Mouse (Mus musculus): ENCODE measurements at regions not wholly inside any gene's neighbourhood (a gene's known extent, or its start where the extent isn't known, plus 50 kb on each side); places are given as distances from the start of the nearest gene placed in this dataset.

GRCm38 (mm10) chr1:168967334-168967733, 535.3 kb upstream of the Pbx1 start:
- ATAC-seq: no peak
- WGBS: 92% methylated on average over 2 of the region's 2 CpGs
- H3K4me3 ChIP-seq (ENCODE audit: low read depth, low read length): no peak overlapping the region
- H3K36me3 ChIP-seq (ENCODE audit: control insufficient read depth, insufficient read depth, low read length): no peaks in the 10 kb centered on the region
- peaks cover 14% of the 10 kb centered on the region for H3K4me1 ChIP-seq (ENCODE audit: control insufficient read depth, insufficient read depth, low read length)
- H3K9ac ChIP-seq (ENCODE audit: low read depth, low read length): no peak overlapping the region
- H3K27me3 ChIP-seq (ENCODE audit: control insufficient read depth, insufficient read depth, low read depth, low read length): no peaks in the 10 kb centered on the region
- H3K4me2 ChIP-seq (ENCODE audit: low read length): no peak overlapping the region
- H3K9me3 ChIP-seq (replicated peaks; ENCODE audit: control insufficient read depth, low read length, poor library complexity, severe bottlenecking): 0 out of 2 replicates have a peak, but pooled peaks cover 4% of the 10 kb centered on the region
- no peak overlapping the region for H3K27ac ChIP-seq (ENCODE audit: low read length)

- Histone ChIP-seq H3K36me3 (ENCODE audit: control insufficient read depth, insufficient read depth, low read length) (no peaks in the 10 kb centered on the region), H3K4me1 (ENCODE audit: control insufficient read depth, insufficient read depth, low read length) (peaks cover 14% of the 10 kb centered on the region), H3K9ac (ENCODE audit: low read depth, low read length) (no peak overlapping the region), H3K27ac (ENCODE audit: low read length) (peak overlapping the region; percentile 45), H3K27me3 (ENCODE audit: control insufficient read depth, insufficient read depth, low read depth, low read length) (no peaks in the 10 kb centered on the region), H3K9me3 (replicated peaks; ENCODE audit: control insufficient read depth, low read length, poor library complexity, severe bottlenecking) (no peaks in the 10 kb centered on the region), H3K4me3 (ENCODE audit: low read depth, low read length) (no peak overlapping the region), H3K4me2 (ENCODE audit: low read length) (no peak overlapping the region)
- WGBS: 14% methylated on average over 6 of the region's 6 CpGs
- peak; percentile 84 for ATAC-seq
Observed at GRCm38 (mm10) chr1:168964467-168964904, 532.4 kb upstream of the Pbx1 start.

- Histone ChIP-seq H3K4me2 (ENCODE audit: low read length) (no peak overlapping the region), H3K4me1 (ENCODE audit: control insufficient read depth, insufficient read depth, low read length) (no peaks in the 10 kb centered on the region), H3K4me3 (ENCODE audit: low read depth, low read length) (no peak overlapping the region), H3K27ac (ENCODE audit: low read length) (no peak overlapping the region), H3K27me3 (ENCODE audit: control insufficient read depth, insufficient read depth, low read depth, low read length) (no peaks in the 10 kb centered on the region), H3K9me3 (replicated peaks; ENCODE audit: control insufficient read depth, low read length, poor library complexity, severe bottlenecking) (no peaks in the 10 kb centered on the region), H3K9ac (ENCODE audit: low read depth, low read length) (no peak overlapping the region), H3K36me3 (ENCODE audit: control insufficient read depth, insufficient read depth, low read length) (no peaks in the 10 kb centered on the region)
- ATAC-seq: no peak
Observed at GRCm38 (mm10) chr1:168950947-168951346, 518.9 kb upstream of the Pbx1 start.

GRCm38 (mm10) chr1:168924100-168924815, 492.2 kb upstream of the Pbx1 start:
- no peak overlapping the region for H3K4me3 ChIP-seq (ENCODE audit: low read depth, low read length)
- H3K9me3 ChIP-seq (replicated peaks; ENCODE audit: control insufficient read depth, low read length, poor library complexity, severe bottlenecking): no peaks in the 10 kb centered on the region
- no peak overlapping the region for H3K9ac ChIP-seq (ENCODE audit: low read depth, low read length)
- H3K27ac ChIP-seq (ENCODE audit: low read length): peak overlapping the region; percentile 50; the same call in 1 of the 2 replicates
- WGBS: 23% methylated on average over 5 of the region's 5 CpGs
- ATAC-seq: no peak
- H3K27me3 ChIP-seq (ENCODE audit: control insufficient read depth, insufficient read depth, low read depth, low read length): no peaks in the 10 kb centered on the region
- no peak overlapping the region for H3K4me2 ChIP-seq (ENCODE audit: low read length)
- H3K36me3 ChIP-seq (ENCODE audit: control insufficient read depth, insufficient read depth, low read length): no peaks in the 10 kb centered on the region
- no peaks in the 10 kb centered on the region for H3K4me1 ChIP-seq (ENCODE audit: control insufficient read depth, insufficient read depth, low read length)

GRCm38 (mm10) chr1:168918331-168919076, 486.4 kb upstream of the Pbx1 start:
- no peak for ATAC-seq
- no peaks in the 10 kb centered on the region for H3K9me3 ChIP-seq (replicated peaks; ENCODE audit: control insufficient read depth, low read length, poor library complexity, severe bottlenecking)
- H3K27ac ChIP-seq (ENCODE audit: low read length): no peak overlapping the region
- H3K36me3 ChIP-seq (ENCODE audit: control insufficient read depth, insufficient read depth, low read length): no peaks in the 10 kb centered on the region
- no peak overlapping the region for H3K4me2 ChIP-seq (ENCODE audit: low read length)
- WGBS: 79% methylated on average over 9 of the region's 9 CpGs
- no peaks in the 10 kb centered on the region for H3K4me1 ChIP-seq (ENCODE audit: control insufficient read depth, insufficient read depth, low read length)
- no peaks in the 10 kb centered on the region for H3K27me3 ChIP-seq (ENCODE audit: control insufficient read depth, insufficient read depth, low read depth, low read length)
- no peak overlapping the region for H3K4me3 ChIP-seq (ENCODE audit: low read depth, low read length)
- no peak overlapping the region for H3K9ac ChIP-seq (ENCODE audit: low read depth, low read length)

- Histone ChIP-seq H3K9me3 (replicated peaks; ENCODE audit: control insufficient read depth, low read length, poor library complexity, severe bottlenecking) (no peaks in the 10 kb centered on the region), H3K27me3 (ENCODE audit: control insufficient read depth, insufficient read depth, low read depth, low read length) (no peaks in the 10 kb centered on the region), H3K4me3 (ENCODE audit: low read depth, low read length) (no peak overlapping the region), H3K36me3 (ENCODE audit: control insufficient read depth, insufficient read depth, low read length) (no peaks in the 10 kb centered on the region), H3K9ac (ENCODE audit: low read depth, low read length) (no peak overlapping the region), H3K4me2 (ENCODE audit: low read length) (no peak overlapping the region), H3K4me1 (ENCODE audit: control insufficient read depth, insufficient read depth, low read length) (no peaks in the 10 kb centered on the region), H3K27ac (ENCODE audit: low read length) (no peak overlapping the region)
- ATAC-seq: no peak
- 34% methylated on average over 4 of the region's 4 CpGs for WGBS
Observed at GRCm38 (mm10) chr1:168908684-168909175, 476.7 kb upstream of the Pbx1 start.

- H3K27me3 ChIP-seq (ENCODE audit: control insufficient read depth, insufficient read depth, low read depth, low read length): no peaks in the 10 kb centered on the region
- H3K9ac ChIP-seq (ENCODE audit: low read depth, low read length): no peak overlapping the region
- H3K9me3 ChIP-seq (replicated peaks; ENCODE audit: control insufficient read depth, low read length, poor library complexity, severe bottlenecking): no peaks in the 10 kb centered on the region
- WGBS: 86% methylated on average over 6 of the region's 6 CpGs
- H3K4me1 ChIP-seq (ENCODE audit: control insufficient read depth, insufficient read depth, low read length): no peaks in the 10 kb centered on the region
- H3K4me3 ChIP-seq (ENCODE audit: low read depth, low read length): no peak overlapping the region
- H3K4me2 ChIP-seq (ENCODE audit: low read length): no peak overlapping the region
- H3K27ac ChIP-seq (ENCODE audit: low read length): no peak overlapping the region
- no peak for ATAC-seq
- no peaks in the 10 kb centered on the region for H3K36me3 ChIP-seq (ENCODE audit: control insufficient read depth, insufficient read depth, low read length)
Observed at GRCm38 (mm10) chr1:168908192-168908591, 476.1 kb upstream of the Pbx1 start.

GRCm38 (mm10) chr1:168898483-168898882, 466.4 kb upstream of the Pbx1 start:
- Histone ChIP-seq H3K9me3 (replicated peaks; ENCODE audit: control insufficient read depth, low read length, poor library complexity, severe bottlenecking) (no peaks in the 10 kb centered on the region), H3K4me1 (ENCODE audit: control insufficient read depth, insufficient read depth, low read length) (no peaks in the 10 kb centered on the region), H3K27ac (ENCODE audit: low read length) (no peak overlapping the region), H3K4me2 (ENCODE audit: low read length) (no peak overlapping the region), H3K36me3 (ENCODE audit: control insufficient read depth, insufficient read depth, low read length) (no peaks in the 10 kb centered on the region), H3K4me3 (ENCODE audit: low read depth, low read length) (no peak overlapping the region), H3K27me3 (ENCODE audit: control insufficient read depth, insufficient read depth, low read depth, low read length) (no peaks in the 10 kb centered on the region), H3K9ac (ENCODE audit: low read depth, low read length) (no peak overlapping the region)
- no peak for ATAC-seq
- WGBS: 92% methylated on average over 2 of the region's 2 CpGs

GRCm38 (mm10) chr1:168861577-168861976, 429.5 kb upstream of the Pbx1 start:
- H3K27me3 ChIP-seq (ENCODE audit: control insufficient read depth, insufficient read depth, low read depth, low read length): no peaks in the 10 kb centered on the region
- no peak for ATAC-seq
- 78% methylated on average over 3 of the region's 3 CpGs for WGBS
- H3K4me3 ChIP-seq (ENCODE audit: low read depth, low read length): no peak overlapping the region
- no peak overlapping the region for H3K27ac ChIP-seq (ENCODE audit: low read length)
- H3K36me3 ChIP-seq (ENCODE audit: control insufficient read depth, insufficient read depth, low read length): no peaks in the 10 kb centered on the region
- H3K4me1 ChIP-seq (ENCODE audit: control insufficient read depth, insufficient read depth, low read length): no peaks in the 10 kb centered on the region
- no peak overlapping the region for H3K4me2 ChIP-seq (ENCODE audit: low read length)
- H3K9me3 ChIP-seq (replicated peaks; ENCODE audit: control insufficient read depth, low read length, poor library complexity, severe bottlenecking): peaks cover 3% of the 10 kb centered on the region; the same call in 1 of the 2 replicates
- no peak overlapping the region for H3K9ac ChIP-seq (ENCODE audit: low read depth, low read length)

Data from midbrain, embryonic 16.5 days (tissue).